Comparison of ENCODE assay signal across 8 mouse cellular contexts in genomic region chr10:3740504-3741388, GRCm38 (mm10). TPM values are rescaled to one million over a fixed set of nuclear protein-coding genes. Genes with fewer than 3 reads are reported as not detected.
DNase-seq lines count a peak whose midpoint lies in the region; ATAC-seq lines count a peak whose summit lies in the region.

No protein-coding gene starts in this region.

- H3K4me1 ChIP-seq in intestine, embryonic 15.5 days (replicated peaks): peaks cover 2% of the 10 kb centered on the region; the same call in 1 of the 2 replicates
- H3K4me1 ChIP-seq in limb, embryonic 12.5 days (replicated peaks): peaks cover 28% of the 10 kb centered on the region
- peaks cover 5% of the 10 kb centered on the region; the same call in 1 of the 2 replicates for H3K4me1 ChIP-seq in midbrain, embryonic 12.5 days
- no peaks in the 10 kb centered on the region for H3K4me1 ChIP-seq in stomach, embryonic 14.5 days (ENCODE audit: control insufficient read depth, insufficient read depth, low read length)

- no peaks in the 10 kb centered on the region for H3K36me3 ChIP-seq in intestine, embryonic 15.5 days
- no peaks in the 10 kb centered on the region for H3K36me3 ChIP-seq in limb, embryonic 12.5 days
- no peaks in the 10 kb centered on the region for H3K36me3 ChIP-seq in midbrain, embryonic 12.5 days
- H3K36me3 ChIP-seq in stomach, embryonic 14.5 days (ENCODE audit: control insufficient read depth, insufficient read depth, low read length): no peaks in the 10 kb centered on the region

- H3K9ac ChIP-seq in intestine, embryonic 15.5 days: peak overlapping the region; percentile 68
- peak overlapping the region; percentile 73 for H3K9ac ChIP-seq in limb, embryonic 12.5 days (replicated peaks)
- peak overlapping the region; percentile 65 for H3K9ac ChIP-seq in midbrain, embryonic 12.5 days (replicated peaks)
- peak overlapping the region; percentile 68 for H3K9ac ChIP-seq in stomach, embryonic 14.5 days (replicated peaks; ENCODE audit: low read depth, low read length)

- no peaks in the 10 kb centered on the region for H3K9me3 ChIP-seq in intestine, embryonic 15.5 days
- no peaks in the 10 kb centered on the region for H3K9me3 ChIP-seq in limb, embryonic 12.5 days
- H3K9me3 ChIP-seq in midbrain, embryonic 12.5 days: no peaks in the 10 kb centered on the region
- H3K9me3 ChIP-seq in stomach, embryonic 14.5 days (ENCODE audit: control insufficient read depth, low read depth, low read length): no peaks in the 10 kb centered on the region

- peak overlapping the region; percentile 69 for H3K4me3 ChIP-seq in intestine, embryonic 15.5 days (replicated peaks)
- peak overlapping the region; percentile 68 for H3K4me3 ChIP-seq in limb, embryonic 12.5 days (replicated peaks)
- peak overlapping the region; percentile 53 for H3K4me3 ChIP-seq in midbrain, embryonic 12.5 days
- peak overlapping the region; percentile 71 for H3K4me3 ChIP-seq in stomach, embryonic 14.5 days (ENCODE audit: low read depth, low read length)

- no peaks in the 10 kb centered on the region for H3K27me3 ChIP-seq in intestine, embryonic 15.5 days (replicated peaks)
- H3K27me3 ChIP-seq in limb, embryonic 12.5 days: no peaks in the 10 kb centered on the region
- H3K27me3 ChIP-seq in midbrain, embryonic 12.5 days: peaks cover 10% of the 10 kb centered on the region
- H3K27me3 ChIP-seq in stomach, embryonic 14.5 days (ENCODE audit: control insufficient read depth, insufficient read depth, low read length): no peaks in the 10 kb centered on the region

- peak; percentile 95 for DNase-seq in heart, adult 11 months
- no peak for DNase-seq in heart, postnatal 25 days (ENCODE audit: low spot score)
- DNase-seq in embryo, embryonic 10 days (ENCODE audit: low spot score): peak; percentile 86
- peak; percentile 21 to 42 for DNase-seq in gastrocnemius, postnatal 36 days

- WGBS in intestine, embryonic 15.5 days: under 1% methylated on average over 40 of the region's 47 CpGs
- under 1% methylated on average over 36 of the region's 47 CpGs for WGBS in limb, embryonic 12.5 days
- under 1% methylated on average over 29 of the region's 47 CpGs for WGBS in midbrain, embryonic 12.5 days
- WGBS in stomach, embryonic 14.5 days: under 1% methylated on average over 37 of the region's 47 CpGs

- H3K27ac ChIP-seq in intestine, embryonic 15.5 days: peak overlapping the region; percentile 84
- peak overlapping the region; percentile 91 for H3K27ac ChIP-seq in limb, embryonic 12.5 days
- H3K27ac ChIP-seq in midbrain, embryonic 12.5 days (replicated peaks): peak overlapping the region; percentile 79
- H3K27ac ChIP-seq in stomach, embryonic 14.5 days (ENCODE audit: low read length): peak overlapping the region; percentile 90

- H3K4me2 ChIP-seq in intestine, embryonic 15.5 days (replicated peaks): peak overlapping the region; percentile 96
- H3K4me2 ChIP-seq in limb, embryonic 12.5 days: peak overlapping the region; percentile 88
- H3K4me2 ChIP-seq in midbrain, embryonic 12.5 days (replicated peaks): peak overlapping the region; percentile 87
- H3K4me2 ChIP-seq in stomach, embryonic 14.5 days (replicated peaks; ENCODE audit: low read depth, low read length): peak overlapping the region; percentile 78

- intact Hi-C loops in heart, postnatal 25 days (cut with DNase I): loop anchor here (1.0 to 5.0 kb wide), 7 partner anchors 22 to 202 kb away; no protein-coding TSS in a partner anchor
- intact Hi-C loops in gastrocnemius, postnatal 36 days (cut with DNase I): loop anchor here (2.0 to 5.0 kb wide), 2 partner anchors 168 to 200 kb away; no protein-coding TSS in a partner anchor

- peak; percentile 74 for ATAC-seq in intestine, embryonic 15.5 days
- ATAC-seq in limb, embryonic 12.5 days (ENCODE audit: insufficient number of reproducible peaks, insufficient read depth, low FRiP score, low TSS enrichment, low read depth): peak; percentile 64
- peak; percentile 82 for ATAC-seq in midbrain, embryonic 12.5 days (ENCODE audit: low FRiP score, low read depth)
- ATAC-seq in stomach, embryonic 14.5 days (ENCODE audit: insufficient number of reproducible peaks, insufficient read depth, low FRiP score, low read depth): peak; percentile 67

RNA-seq across cellular contexts. Expression of gene Plekhg1, which starts 0.6 kb away (rescaled TPM):
- total RNA-seq in heart, postnatal 25 days (2021): 1 to 10 TPM; 9.0 to 9.6 TPM
- total RNA-seq in gastrocnemius, postnatal 36 days (2021): 1 to 10 TPM; 2.2 to 4.4 TPM
- polyA plus RNA-seq in intestine, embryonic 15.5 days (2015; fragmentation: Nextera tagmentation; extraction: Ambion mirVana): 5.9 and 7.5 TPM in 2 replicates
- 16.1 and 18.6 TPM in 2 replicates for polyA plus RNA-seq in limb, embryonic 12.5 days (2016; fragmentation: Nextera tagmentation; extraction: Ambion mirVana)
- 19.7 and 20.1 TPM in 2 replicates for polyA plus RNA-seq in midbrain, embryonic 12.5 days (2016; fragmentation: Nextera tagmentation; extraction: Ambion mirVana)
- 16.4 and 18.8 TPM in 2 replicates for polyA plus RNA-seq in stomach, embryonic 14.5 days (2014; fragmentation: Nextera tagmentation; extraction: Ambion mirVana)
